Mouse (Mus musculus) embryonic fibroblast, embryonic 13.5 days (primary cell): ENCODE results near the gene Mmrn2. TPM values are rescaled to one million over a fixed set of nuclear protein-coding genes. Genes with fewer than 3 reads are reported as not detected.
A peak's percentile ranks its signal among the peaks of the same experiment; 100 is the strongest.

Source experiments
- H3K27ac ChIP-seq: 2 replicates; pipeline ENCODE4 v1.5.1; 2012; ENCODE audit warnings: low read length, control low read depth, inconsistent platforms; ENCODE audit not compliant: insufficient read depth
- H3K4me1 ChIP-seq: 2 replicates; pipeline ENCODE4 v1.6.1; 2011; ENCODE audit warnings: low read length; ENCODE audit not compliant: control insufficient read depth, insufficient read depth
- H3K4me3 ChIP-seq: 2 replicates; pipeline ENCODE4 v1.5.1; 2011; ENCODE audit warnings: mild to moderate bottlenecking, control low read depth, low read length; ENCODE audit not compliant: insufficient read depth
- CTCF ChIP-seq: IDR thresholded peaks from 2 replicates; pipeline ENCODE4 v1.5.1; 2011; ENCODE audit warnings: mild to moderate bottlenecking, control low read depth, low read length, moderate library complexity, borderline replicate concordance; ENCODE audit not compliant: insufficient read depth
- POLR2A ChIP-seq: IDR thresholded peaks from 2 replicates; pipeline ENCODE4 v1.6.1; 2011; ENCODE audit warnings: low read depth, mild to moderate bottlenecking, control low read depth, low read length, moderate library complexity
- polyA plus RNA-seq: library from polyadenylated mRNA; stranded (reverse); fragments of >200 nt; gene quantifications from 2 replicates; pipeline ENCODE4 v1.2.4, GENCODE M21; 2011; ENCODE audit warnings: low read depth; ENCODE audit not compliant: missing spikeins, insufficient read length

The Mmrn2 gene
- polyA plus RNA-seq, 1 experiment: not detected

- Histone ChIP-seq H3K4me1 (0 out of 2 replicates have a peak, but pooled peaks cover 3% of the 10 kb centered on the region), H3K4me3 (no peak overlapping the region), H3K27ac (no peak overlapping the region)
- TF ChIP-seq CTCF (no peak), POLR2A (no peak)
Observed at GRCm38 (mm10) chr14:34345771-34346566, 29.3 kb upstream of the Mmrn2 start.

GRCm38 (mm10) chr14:34347084-34347483 is 28.2 kb upstream of the Mmrn2 start:
- Histone ChIP-seq H3K27ac (no peak overlapping the region), H3K4me3 (no peak overlapping the region), H3K4me1 (0 out of 2 replicates have a peak, but pooled peaks cover 3% of the 10 kb centered on the region)
- TF ChIP-seq POLR2A (no peak), CTCF (no peak)

- no peak overlapping the region for H3K27ac ChIP-seq
- TF ChIP-seq CTCF (no peak), POLR2A (no peak)
- H3K4me3 ChIP-seq: no peak overlapping the region
- 0 out of 2 replicates have a peak, but pooled peaks cover 3% of the 10 kb centered on the region for H3K4me1 ChIP-seq
Observed at GRCm38 (mm10) chr14:34348301-34348700, 27.0 kb upstream of the Mmrn2 start.

DNA sequence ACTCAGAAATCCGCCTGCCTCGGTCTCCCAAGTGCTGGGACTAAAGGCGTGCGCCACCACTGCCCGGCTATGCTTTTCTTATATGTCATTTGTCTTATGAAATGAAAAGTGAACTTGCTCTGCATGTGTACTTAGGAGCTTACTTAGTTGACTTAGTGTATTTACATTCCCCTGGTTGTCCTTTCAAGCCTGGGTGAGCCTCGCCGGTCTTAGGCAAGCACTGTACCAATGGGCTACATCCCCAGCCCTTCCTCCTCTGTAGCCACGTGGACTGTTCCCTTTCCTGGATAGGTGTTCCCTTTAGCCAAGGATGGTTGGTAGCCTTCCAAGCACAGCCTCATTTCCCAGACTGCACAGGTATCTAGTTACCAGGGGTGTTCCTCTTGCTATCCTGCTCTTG is 26.3 kb upstream of the Mmrn2 start:
- Histone ChIP-seq H3K27ac (no peak overlapping the region), H3K4me3 (no peak overlapping the region), H3K4me1 (0 out of 2 replicates have a peak, but pooled peaks cover 3% of the 10 kb centered on the region)
- TF ChIP-seq POLR2A (no peak), CTCF (no peak)

DNA sequence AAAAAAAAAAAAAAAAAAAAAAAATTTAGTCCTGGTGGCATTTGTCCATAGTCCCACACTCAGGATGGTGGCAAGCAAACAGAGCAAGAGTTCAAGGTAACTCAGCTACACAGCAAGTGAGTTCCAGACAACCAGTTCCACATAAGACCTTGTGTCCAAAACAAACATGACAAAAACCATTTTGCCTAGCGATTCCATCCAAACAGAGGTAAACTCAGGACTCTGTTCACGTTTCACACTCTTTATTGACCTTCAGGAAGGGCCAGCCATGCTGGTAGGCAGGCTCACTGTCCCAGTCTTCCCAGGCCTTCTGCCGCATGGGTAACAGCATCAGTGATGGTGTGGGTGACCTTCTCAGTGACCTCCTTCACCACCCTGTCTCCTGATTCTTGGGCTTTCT is 23.6 kb upstream of the Mmrn2 start:
- no peak overlapping the region for H3K4me3 ChIP-seq
- no peaks in the 10 kb centered on the region for H3K4me1 ChIP-seq
- TF ChIP-seq POLR2A (no peak), CTCF (no peak)
- no peak overlapping the region for H3K27ac ChIP-seq

DNA sequence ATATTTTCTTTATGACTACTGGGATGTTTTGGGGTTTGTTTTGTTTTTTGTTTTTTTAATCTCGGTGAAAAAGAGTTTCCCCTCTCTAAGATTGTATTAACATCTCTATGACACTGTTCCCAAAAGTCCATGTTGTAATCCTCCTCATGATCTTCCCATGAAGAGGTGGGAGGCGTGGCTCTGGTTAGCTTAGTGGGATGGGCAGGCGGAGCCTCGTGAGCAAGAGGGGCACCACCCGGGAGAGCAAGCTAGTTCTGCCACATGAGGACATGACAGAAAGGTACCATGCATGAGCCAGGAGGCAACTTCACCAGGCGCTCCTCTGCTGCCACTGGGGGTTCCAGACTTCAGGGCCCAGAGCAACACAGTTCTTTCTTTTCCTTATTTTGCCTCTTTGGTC is 22.7 kb upstream of the Mmrn2 start:
- no peak for TF ChIP-seq POLR2A

DNA sequence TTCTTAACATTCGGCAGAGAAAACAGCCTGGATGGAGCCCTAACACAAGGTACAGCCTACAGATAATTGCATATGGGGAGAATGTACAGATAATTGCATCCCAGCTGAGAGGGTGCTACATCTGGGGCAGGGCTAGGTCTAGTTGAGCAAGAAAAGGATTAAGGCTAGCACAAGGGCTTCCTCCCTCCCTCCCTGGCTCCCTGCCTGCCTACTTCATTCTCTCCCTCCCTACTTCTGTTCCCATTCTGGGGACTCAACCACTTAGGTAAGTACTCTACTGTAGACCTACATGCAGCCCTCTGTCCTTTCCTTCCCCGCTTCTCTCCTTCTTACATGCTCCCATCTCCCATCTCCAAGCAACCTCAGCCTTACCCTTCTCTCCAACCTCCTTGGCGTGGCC is 21.9 kb upstream of the Mmrn2 start:
- Histone ChIP-seq H3K27ac (no peak overlapping the region), H3K4me1 (peaks cover 1% of the 10 kb centered on the region; the same call in 1 of the 2 replicates), H3K4me3 (no peak overlapping the region)
- no peak for TF ChIP-seq CTCF
- TF ChIP-seq POLR2A: no peak

More for the DNA sequence above, 22.7 kb upstream of the Mmrn2 start:
- Histone ChIP-seq H3K4me3 (no peak overlapping the region), H3K27ac (no peak overlapping the region), H3K4me1 (no peaks in the 10 kb centered on the region)

GRCm38 (mm10) chr14:34354456-34354855 is 20.8 kb upstream of the Mmrn2 start:
- peaks cover 4% of the 10 kb centered on the region; the same call in 1 of the 2 replicates for H3K4me1 ChIP-seq
- H3K4me3 ChIP-seq: no peak overlapping the region
- TF ChIP-seq POLR2A: no peak
- no peak for TF ChIP-seq CTCF
- H3K27ac ChIP-seq: no peak overlapping the region

DNA sequence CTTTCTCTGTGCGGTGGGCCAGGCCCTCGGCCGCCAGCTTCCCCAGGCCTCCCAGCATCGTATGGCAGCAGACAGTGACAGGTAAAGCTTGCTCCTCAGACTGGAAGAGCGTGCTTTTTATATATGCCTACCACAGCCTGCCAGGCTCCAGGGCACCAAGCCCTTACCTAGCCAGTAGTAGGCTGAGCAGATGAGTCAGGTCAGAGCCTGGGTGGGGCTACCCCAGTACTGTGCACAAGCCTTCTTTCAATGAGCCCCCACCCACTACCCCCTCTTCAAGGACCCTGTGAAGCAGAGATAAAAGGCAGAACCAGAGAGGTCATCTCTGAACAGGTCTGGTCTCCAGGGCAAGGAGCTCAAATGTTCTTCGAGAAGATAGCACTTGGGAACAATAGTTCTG is 20.0 kb upstream of the Mmrn2 start, which contains the start of gene Fam25c:
Gene Fam25c (minus strand): TSS at position 133 of the 400 bp plus-strand sequence.
- H3K27ac ChIP-seq: no peak within 1 kb of the TSS
- no peak within 1 kb of the TSS for H3K4me3 ChIP-seq
- H3K4me1 ChIP-seq: peaks cover 4% of the 10 kb centered on the region; the same call in 1 of the 2 replicates
- TF ChIP-seq CTCF (no peak), POLR2A (no peak)

GRCm38 (mm10) chr14:34357671-34358455 is 17.4 kb upstream of the Mmrn2 start:
- TF ChIP-seq CTCF (no peak), POLR2A (no peak)
- H3K27ac ChIP-seq: peak overlapping the region; percentile 27
- no peak overlapping the region for H3K4me3 ChIP-seq
- peaks cover 4% of the 10 kb centered on the region for H3K4me1 ChIP-seq
